Mouse (Mus musculus): ENCODE data around the gene Rasa2. TPM values are rescaled to one million over a fixed set of nuclear protein-coding genes. Genes with fewer than 3 reads are reported as not detected.
"Not testable (repeated sequence)": the region's sequence is repeated elsewhere in the genome, so short reads cannot be mapped to it uniquely, and the experiment has no call there.

Rasa2 gene
- polyA plus RNA-seq (2015; fragmentation: Nextera tagmentation; extraction: Ambion mirVana) = 24.6 and 33.3 TPM in 2 replicates

DNA sequence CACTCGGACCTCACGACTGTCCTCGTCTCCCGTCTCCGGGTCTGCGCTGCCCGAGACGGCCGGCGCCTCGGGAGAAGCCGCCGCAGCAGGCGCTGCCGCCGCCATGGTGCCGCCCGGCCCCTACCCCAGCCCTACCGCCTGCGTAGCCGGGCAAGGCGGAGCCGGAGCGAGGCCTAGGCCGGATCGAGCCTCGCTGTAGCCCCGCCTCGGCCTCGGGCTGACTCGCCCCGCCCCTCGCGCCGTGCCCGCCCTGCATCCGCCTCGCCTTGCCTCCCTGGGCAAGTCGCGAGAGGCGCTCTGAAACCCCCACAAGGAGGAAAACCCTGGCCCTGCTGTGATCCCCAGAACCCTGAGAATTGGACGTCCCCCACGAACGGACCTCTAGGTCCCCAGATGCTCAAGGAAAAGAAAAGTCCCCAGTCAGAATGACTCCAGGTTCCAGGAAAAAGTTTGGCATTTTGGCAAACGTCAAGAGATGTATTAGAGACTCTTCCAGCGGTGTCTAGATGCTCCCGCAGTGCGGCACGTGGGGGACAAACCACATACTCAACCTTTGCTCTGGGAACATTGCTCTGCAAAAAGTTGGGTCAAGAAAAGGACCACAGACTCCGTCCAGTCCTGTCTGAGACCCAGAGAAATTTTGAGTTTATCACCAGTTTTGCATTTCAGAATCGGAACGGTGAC, at the start of gene Rasa2:
Gene Rasa2 (minus strand): TSS at position 229 of the 684 bp plus-strand sequence.
- DNase-seq (ENCODE audit: low spot score) = peak; percentile 94

DNA sequence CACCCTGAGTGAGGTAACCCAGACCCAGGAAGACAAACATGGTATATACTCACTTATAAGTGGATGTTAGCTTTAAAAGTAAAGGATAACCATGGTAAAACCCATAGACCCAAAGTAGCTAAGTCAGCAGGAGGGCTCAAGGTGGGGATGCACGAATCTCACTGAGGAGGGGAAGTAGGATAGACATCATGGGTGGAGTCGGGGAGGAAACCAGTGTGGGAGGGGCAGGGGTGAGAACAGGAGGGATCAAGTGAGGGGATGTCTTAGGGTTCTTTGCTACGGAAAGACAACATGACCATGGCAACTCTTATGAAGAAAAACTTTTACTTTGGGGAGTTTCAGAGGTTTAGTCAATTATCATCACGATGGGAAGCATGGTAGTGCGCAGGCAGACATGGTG, 47.2 kb upstream of the Rasa2 start:
- DNase-seq (ENCODE audit: low spot score) = no peak

DNA sequence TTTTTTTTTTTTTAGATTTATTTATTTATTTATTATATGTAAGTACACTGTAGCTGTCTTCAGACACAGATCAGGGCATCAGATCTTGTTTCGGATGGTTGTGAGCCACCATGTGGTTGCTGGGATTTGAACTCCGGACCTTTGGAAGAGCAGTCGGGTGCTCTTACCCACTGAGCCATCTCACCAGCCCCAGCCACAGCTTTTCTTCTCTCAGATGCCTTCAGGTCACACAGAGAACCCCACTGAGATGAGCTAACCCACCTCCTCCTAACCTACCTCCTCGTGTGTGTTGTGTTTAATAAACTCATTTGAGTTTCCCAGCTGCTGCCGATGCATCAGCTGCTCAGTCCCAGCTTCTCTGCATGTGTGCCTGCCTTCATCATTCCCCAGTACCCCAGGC, 46.3 kb upstream of the Rasa2 start:
- DNase-seq (ENCODE audit: low spot score) = not testable (repeated sequence)

DNA sequence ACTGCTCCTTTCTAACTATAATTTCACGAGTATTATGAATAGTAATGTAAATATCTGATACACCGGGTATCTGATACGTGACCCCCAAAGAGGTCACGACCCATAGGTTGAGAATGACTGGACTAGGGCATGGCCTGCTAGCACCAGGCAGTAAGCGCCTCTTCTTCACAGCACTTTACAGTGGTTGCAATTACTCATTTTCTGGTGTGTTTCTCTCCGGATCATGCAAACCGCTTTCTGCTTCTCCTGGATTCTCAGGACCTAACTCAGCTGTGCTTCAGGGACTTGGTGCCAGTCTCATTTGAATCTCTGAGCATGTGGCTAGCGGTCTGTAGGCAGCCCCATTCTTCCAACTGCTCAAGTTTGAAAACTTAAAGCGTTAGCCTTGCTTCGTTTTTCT, 45.3 kb upstream of the Rasa2 start:
- no peak for DNase-seq (ENCODE audit: low spot score)

DNA sequence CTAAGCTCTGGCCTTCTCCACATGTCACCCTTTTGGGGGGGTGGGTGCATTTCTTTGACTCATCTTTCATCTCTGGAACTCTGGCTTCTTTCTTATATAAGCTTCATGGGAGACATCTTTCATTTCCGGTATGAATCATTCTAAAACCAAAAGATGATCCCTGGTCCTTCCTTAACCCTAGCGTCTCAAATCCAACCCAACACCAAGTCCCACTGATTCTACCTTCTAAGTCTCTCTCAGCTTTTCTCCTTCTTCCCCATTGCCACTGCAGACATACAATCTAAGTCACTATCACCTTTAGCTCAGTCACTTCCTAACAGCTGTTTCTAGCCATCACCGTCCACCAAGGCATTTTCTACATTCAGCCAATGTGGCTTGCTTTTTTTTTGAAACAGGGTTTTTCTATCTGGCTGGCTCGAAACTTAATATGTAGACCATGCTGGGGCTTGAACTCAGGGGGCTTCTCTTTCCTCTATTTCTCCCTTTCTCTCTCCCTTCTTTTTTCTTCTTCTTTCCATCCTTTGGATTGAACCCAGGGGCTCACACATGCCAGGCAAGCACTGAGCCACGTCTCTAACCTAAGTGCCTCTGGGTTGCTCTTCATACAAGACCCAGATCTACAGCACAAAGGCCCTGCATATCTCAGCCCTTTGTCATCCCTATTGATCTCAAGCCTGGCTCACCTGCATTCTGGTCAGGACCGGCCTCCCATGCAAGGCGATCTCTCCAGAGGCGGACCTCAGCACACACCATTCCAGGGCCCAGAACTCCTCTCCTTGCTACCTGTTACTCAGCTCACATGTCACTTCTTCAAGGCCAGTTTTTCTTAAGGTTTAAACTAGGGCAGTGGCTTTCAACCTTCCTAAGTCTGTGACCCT, 44.6 kb upstream of the Rasa2 start:
- DNase-seq (ENCODE audit: low spot score) = no peak

DNA sequence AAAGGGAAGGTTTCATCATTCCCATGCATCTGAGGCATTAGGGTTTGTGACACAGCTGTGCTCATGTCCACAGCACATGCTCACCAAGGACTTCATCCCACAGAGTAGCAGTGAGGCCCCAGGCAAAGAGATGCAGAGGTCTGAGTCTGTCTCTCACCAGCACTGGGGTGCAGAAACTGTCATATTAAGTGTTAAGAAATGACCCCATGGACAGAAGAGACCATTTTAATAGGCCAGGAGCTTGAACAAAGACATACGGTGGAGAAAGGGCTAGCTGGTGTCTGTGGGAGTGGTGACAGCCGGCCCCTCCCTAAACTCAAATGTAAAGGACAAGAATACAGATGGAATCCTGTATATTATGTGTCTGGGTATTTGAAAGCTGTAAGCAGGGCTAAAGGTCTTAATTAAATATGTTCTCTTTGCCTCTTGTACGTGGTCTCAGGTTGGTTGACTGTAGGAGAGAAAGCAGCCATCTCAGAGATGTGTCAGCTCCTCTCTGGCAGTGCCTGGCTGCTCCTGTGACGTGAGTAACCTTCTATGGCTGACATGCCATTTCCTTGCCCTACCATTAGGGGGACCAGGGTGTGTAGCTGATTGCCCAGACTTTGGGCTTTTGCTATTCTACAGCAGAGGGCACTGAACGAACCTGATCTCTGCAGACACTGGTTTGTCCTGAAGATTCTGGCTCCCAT, 43.8 kb upstream of the Rasa2 start:
- peak; percentile 77 for DNase-seq (ENCODE audit: low spot score)

DNA sequence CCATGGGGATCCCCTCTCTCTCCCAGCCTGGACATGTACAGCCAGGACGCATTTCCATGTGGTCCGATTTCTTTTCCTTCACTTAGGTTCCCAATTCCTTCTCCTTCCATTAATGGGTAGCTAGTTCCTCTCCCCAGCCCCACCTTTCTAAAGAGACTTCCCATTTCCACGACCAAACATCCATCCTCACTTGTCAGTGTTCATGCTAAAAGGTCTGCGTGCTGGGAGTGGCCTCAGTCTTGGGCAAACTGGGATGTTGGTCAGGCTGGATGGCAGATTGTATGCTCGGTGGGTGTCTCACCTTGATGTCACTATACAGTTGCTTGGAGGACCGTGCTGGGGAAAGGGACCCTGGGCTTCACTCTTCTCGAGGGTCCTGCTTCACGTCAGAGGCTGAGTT, 42.9 kb upstream of the Rasa2 start:
- no peak for DNase-seq (ENCODE audit: low spot score)

DNA sequence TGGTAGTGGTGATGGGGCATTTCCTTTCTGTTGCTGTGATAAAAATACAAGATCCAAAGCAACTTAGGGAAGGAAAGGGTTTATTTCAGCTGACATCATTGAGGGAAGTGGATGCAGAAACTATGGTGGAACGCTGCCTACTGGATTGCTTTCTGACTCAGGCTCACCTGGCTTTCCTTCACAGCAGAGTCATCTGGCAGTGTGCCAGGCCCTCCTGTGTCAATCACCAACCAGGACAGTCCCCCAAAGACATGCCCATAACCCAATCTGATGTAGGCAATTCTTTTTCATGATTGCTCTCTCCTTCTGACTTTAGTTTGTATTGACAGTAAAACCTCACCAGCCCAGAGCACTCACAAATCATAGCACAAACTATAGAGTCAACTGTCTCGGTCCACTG, 41.0 kb upstream of the Rasa2 start:
- no peak for DNase-seq (ENCODE audit: low spot score)

DNA sequence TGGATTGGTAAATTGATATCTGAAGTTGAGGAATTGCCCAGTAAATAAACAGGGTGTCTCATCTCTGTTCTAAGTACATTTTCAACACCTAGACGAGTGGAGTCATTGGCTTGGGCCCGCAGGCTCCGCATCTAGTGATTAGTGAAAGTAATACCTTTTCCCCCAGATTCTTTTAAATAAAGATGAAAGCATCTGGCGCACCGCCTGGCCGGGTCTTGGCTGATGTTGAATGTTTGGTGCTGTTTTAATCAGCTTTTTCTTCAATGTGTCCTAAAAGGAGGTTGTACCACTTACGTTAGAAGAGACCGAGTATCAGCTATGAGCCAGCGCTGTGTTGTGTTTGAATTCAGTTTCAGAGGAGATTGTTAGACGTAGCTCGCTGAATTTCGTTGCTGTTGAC, 39.8 kb upstream of the Rasa2 start:
- no peak for DNase-seq (ENCODE audit: low spot score)

DNA sequence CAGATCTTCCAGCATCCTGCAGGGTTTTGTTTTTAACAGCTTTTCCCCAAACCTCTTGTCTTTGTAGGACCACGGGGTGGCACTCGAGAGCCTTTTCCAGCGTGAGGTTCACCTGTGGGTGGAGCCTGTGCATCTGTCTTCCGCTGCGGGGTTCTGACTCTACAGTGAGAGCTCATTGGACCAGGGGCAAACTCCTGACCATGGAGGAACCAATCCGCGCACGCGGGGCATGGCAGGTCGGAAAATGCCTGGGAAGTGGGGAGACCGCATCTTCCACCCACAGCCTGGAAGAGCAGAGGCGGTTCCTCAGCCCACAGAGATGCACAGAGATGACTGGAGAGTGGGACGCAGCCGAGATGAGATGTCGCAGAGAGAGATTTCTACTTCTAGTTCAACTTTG, 38.5 kb upstream of the Rasa2 start:
- peak; percentile 98 for DNase-seq (ENCODE audit: low spot score)

DNA sequence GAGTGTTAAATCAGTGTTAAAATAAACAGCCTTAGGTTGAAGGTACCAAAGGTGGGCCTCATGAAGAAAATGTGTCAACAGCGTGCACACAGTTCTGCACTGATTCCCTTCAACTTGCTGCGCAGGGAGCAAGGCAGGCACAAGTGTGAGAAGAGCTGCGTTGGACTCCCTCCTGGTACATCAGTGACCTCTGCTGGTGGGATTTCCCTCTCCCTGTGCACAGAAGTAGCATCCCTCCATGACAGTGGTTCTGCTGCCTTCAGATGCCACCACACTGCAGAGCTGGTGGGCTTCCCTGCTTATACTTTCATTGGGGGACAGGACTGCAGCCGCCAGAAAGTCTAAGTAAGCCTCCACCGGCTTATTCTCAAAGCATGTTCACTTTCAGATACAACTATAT, 37.2 kb upstream of the Rasa2 start:
- DNase-seq (ENCODE audit: low spot score) = peak; percentile 74

DNA sequence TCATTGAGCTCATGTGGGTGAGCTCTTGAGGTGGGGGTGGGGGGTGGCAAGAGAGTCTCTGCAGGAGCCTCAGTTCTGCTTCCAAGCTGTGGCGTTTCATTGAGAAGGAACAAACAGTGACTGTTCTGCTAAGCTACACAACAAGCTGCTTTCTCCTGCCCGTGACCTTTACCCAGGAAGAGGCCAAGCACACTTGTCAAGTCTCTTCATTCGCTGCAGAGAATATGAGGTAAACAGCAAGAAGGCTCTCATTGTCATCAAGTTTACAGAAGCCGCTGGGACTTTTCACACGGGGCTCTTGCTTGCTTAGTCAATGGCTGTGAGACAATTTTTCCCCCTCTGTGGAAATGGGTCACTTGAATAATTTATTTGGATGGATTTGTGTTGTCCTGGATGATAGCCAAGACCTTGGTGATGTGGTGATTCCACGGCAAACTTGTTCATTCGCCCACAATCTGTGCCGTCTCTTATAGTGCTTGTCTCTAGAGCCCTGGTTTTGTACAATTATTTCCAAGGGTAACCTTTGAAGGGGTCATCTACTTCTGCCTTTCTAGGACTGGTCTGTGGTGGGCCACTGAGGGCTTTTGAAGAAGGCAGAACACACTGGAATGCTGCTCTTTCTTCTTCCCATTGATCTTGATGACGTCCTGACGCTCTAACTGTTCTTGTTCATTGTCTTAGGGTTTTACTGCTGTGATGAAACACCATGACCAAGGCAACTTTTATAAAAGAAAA, 29.3 kb upstream of the Rasa2 start:
- DNase-seq (ENCODE audit: low spot score) = no peak

DNA sequence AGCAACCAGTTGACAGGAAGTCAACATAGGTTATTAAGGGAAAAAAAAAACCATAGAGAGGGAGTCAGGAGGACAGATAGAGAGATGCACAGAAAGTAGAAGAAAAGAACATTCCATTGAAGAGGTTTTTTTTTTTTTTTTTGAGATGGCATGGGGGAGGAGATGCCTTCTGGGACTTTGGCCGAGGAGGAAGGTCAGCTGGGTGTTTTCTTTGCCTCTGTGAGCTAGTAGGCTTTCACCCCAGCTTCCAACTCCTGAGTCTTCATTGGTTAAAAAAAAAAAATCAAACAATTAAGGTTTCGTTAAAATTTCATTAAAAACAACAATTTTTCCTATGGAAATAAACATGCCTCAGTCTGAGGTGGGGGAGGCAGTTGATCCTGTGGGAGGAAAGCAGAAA, 28.4 kb upstream of the Rasa2 start:
- no peak for DNase-seq (ENCODE audit: low spot score)

DNA sequence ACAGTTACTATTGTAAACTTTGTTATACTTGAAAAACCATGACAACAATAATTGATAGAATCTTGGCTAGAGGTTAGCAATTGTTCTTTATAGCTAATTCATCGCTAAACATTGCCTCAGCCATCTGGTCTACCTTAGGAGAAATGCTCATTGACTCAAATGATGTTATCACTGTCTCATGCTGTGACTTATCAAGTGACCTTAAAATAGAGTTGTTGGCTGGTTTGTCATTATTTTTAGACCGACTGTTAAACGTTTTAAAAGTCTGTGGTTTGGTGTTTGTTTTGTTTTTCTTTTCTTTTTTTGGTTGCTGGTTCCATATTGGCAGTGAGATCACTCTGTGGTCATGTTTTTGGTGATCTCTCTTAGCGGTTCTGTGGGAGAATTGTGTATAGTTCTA, 22.1 kb upstream of the Rasa2 start:
- no peak for DNase-seq (ENCODE audit: low spot score)

DNA sequence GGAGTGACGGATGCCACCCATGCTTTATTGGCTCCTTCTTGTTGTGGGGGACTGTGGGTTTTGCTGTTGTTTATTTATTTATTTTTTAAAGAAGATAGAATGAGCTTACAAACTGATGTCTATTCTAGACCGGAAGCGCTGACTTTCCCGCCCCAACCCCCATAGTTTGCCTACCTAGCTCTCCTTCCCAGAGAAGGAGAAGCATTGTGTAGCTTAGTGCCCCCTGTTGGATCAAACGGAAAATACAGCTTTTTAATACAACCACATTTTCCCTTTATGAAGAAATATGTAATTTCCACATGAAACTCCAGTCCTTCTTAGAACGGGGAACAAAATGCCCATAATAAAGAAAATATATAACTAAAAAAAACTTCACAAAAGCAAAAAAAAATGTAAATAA, 21.3 kb upstream of the Rasa2 start:
- peak; percentile 60 for DNase-seq (ENCODE audit: low spot score)

DNA sequence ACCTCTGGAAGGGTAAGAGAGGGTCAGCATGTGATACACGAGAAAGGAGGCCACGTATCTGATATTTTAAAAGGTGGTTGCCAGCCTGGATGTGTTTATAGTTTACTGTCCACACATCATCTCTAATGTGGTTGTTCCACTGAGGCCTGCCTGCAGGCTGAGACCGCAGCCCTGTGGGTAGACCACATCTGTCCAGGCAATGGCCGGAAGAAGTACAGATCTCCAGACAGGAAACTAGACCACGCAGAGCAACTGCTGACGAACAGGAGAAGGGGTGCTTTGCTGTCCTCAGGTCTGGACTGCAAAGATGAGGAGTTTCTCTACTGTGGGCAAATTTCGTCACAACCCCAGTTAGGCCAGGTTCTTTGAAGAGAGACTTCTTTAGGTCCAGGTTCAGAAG, 19.4 kb upstream of the Rasa2 start:
- no peak for DNase-seq (ENCODE audit: low spot score)

DNA sequence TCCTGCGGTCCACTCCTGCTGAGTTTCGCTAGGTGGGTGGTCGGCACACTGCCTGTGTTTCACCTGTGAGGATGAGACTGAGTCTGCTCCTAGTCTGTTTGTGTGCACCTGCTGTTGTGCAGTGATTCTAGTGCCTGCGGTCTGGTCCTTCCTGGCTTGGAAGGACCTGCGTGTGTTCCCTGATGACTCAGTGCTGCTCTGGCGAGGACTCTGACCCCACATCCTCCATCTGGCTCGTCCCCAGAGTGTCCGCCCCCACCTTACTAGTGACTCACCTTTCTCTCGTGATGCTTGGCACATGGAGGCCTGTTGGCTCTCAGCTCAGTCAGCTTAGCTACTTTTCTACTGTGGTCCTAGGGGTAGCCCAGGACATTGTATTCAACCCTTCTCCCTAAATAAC, 18.5 kb upstream of the Rasa2 start:
- DNase-seq (ENCODE audit: low spot score) = peak; percentile 30

DNA sequence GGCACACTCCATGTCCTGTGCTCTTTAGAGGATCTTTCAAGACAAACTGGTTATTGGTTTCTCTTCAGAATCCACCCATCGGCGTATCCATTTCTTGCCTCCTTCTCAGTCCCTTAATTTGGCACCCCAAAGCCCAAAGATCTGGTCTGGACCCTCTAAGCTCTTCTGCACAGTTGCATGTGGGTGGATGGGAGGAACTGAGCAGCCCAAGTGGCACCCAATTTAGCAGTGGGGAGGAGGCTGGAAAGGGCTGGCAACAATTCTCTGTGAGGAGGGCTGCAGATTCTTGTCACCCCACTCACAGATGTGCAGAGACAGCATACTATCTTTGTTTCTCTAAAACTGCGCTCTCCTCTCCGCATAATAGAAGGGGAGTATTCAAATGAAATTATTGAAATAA, 17.9 kb upstream of the Rasa2 start:
- DNase-seq (ENCODE audit: low spot score) = no peak

DNA sequence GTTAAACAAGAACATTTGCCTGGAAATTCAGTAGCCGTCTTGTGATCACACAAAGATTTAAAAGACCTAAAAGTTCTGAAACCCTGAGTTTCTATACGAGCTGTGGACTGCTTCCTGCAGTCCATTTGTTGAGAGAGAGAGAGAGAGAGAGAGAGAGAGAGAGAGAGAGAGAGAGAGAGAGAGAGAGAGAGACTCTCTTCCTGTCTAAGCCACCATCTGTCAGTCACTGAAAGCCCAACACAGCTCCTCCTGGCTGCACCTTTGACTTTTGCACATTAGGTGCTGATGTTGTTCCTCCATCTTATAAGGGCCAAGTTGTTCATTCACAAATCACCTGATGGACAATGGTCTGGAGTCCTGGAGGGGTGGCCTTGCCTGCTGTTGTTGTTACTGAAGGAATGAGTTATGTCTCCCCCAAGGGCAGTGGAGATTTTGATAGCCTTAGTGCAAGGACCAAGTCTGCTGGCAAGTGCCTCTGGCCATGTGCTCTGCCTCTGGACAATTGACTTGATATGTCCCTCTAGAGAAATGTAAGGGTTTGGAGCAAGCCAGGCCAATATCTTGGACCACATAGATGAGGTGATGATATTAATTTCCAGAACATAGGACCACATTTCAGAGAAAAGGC, 15.4 kb upstream of the Rasa2 start:
- peak; percentile 33 for DNase-seq (ENCODE audit: low spot score)

DNA sequence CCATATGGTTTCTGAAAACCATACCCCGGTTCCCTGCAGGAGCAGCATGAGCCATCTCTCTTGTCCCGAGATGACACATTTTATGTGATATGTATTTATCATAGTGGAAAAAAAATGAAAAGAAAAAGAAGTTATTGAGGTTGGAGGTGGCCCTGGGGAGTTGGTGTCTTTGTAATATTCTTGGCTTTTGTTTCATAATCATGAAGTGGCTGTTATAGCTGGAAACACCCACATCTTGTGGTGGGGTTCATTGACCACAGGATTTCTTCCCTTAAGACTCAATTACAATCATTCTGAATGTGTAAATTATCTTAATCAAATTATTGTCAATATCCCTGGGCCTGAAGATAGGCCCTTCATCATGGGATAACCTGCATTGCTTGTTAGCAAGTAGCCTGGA, 13.4 kb upstream of the Rasa2 start:
- no peak for DNase-seq (ENCODE audit: low spot score)

DNA sequence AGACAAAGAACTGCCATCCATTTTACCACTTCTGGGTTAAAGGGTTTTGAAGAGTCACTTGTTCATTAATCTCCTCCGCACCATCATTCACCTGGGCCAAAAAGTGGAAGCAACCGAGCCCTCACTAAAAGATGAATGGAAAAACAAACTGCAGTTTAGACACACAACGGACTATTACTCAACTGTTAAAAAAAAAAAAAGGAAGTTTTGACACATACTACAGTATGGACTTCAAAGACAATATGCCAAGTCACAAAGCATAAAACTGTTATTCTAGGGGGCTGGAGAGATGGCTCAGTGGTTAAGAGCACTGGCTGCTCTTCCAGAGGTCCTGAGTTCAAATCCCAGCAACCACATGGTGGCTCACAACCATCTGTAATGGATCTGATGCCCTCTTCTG, 12.6 kb upstream of the Rasa2 start:
- not testable (repeated sequence) for DNase-seq (ENCODE audit: low spot score)

Measured in thymus, postnatal 0 days (tissue).